Mouse (Mus musculus): ENCODE measurements around the gene St3gal5.

The St3gal5 gene

DNA sequence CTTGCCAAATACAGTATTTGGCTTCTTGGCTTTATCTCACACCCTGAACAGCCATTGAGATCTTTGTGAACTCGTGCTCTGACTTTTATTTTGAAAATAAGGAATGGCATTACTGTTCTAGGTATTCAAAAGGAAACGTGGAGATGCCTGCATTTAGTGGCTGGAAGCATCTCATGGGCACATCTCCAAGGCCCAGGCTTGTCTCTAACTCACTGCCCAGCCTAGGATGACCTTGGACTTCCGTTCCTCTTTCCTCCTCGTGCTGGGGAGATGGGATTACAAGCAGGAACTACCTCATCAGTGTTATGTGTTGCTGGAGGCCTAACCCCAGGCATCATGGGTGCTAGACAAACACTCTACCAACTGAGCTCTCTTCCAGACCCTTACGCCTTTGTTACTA, 105.9 kb downstream of the St3gal5 start:
- DNase-seq (ENCODE audit: low read depth, low spot score), result no peak

All from telencephalon, adult 2 months (tissue).